Mouse (Mus musculus): Measurements from ENCODE around the gene Klhl2. TPM values are rescaled to one million over a fixed set of nuclear protein-coding genes. Genes with fewer than 3 reads are reported as not detected.

Klhl2 gene
- 1 to 10 TPM; 3.0 to 6.9 (median 5.6) TPM for total RNA-seq (2022)

DNA sequence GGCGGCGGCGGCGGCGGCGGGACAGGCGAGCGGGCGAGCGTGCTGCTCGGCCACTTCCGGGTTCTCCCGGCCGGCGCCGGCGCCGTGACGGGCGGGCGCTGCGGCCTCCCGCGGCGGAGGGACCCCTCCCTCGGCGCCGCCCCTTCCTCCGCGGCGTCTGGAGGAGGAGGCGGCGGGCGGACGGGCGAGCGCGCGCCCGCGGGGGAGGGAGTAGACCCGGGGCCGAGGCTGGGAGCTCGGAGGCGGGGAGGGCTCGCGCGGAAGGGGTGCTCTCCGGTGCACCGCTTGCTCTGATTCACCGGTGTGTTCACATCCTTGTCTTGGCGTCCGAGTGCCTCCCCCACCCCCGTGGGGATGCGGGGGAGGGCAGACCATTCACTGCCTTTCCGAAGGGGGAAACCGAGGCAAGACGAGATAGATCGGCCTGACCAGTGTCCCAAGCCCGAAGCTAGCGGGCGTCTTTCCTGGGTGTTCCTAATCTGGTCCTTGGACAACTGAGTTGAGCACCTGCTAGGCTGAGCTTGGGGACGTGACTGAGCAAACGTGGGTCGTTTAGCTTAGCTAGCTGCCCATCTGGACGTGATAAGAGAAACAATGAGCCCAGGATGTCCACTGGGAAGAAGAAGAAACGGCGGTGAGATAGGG is at the start of gene Klhl2:
Gene Klhl2 (minus strand): TSS at position 121 of the 645 bp plus-strand sequence.
- peak; percentile 41 to 55 for DNase-seq (ENCODE audit: low spot score in 2 of 2)

DNA sequence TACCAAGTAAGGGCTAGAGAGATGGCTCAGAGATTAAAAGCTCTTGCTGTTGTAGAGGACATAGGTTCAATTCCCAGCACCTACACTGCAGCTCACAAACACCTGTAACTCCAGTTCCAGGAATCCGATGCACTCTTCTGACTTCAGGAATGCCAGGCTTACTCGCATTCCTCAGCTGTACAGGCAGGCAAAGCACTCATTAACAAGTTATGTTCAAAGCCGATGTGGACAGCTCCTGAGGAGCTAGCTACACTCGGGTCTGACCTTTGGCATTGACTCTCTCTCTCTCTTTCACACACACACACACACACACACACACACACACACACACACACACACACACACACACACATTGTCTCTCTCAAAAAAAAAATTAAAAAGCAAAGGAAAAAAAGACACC is 48.9 kb upstream of the Klhl2 start:
- DNase-seq (ENCODE audit: low spot score in 2 of 2): no peak

DNA sequence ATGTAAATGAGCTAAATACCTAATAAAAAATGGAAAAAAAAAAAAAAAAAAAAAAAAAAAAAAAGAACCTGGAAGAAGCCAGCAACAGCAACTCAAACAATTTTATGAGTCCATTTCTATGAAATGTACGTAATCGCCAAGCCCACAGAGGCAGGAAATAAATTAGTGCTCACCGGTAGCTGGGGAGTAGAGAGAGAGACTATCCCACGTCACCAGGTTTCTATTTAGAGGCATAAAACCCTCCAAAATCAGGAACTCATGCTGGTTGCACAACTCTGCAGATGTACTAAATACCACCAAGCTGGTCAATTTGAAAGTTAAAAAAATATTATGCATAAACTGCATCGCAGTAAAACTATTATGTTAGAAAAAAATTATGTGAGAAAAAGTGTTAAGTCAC is 46.9 kb upstream of the Klhl2 start:
- DNase-seq (ENCODE audit: low spot score in 2 of 2): no peak

DNA sequence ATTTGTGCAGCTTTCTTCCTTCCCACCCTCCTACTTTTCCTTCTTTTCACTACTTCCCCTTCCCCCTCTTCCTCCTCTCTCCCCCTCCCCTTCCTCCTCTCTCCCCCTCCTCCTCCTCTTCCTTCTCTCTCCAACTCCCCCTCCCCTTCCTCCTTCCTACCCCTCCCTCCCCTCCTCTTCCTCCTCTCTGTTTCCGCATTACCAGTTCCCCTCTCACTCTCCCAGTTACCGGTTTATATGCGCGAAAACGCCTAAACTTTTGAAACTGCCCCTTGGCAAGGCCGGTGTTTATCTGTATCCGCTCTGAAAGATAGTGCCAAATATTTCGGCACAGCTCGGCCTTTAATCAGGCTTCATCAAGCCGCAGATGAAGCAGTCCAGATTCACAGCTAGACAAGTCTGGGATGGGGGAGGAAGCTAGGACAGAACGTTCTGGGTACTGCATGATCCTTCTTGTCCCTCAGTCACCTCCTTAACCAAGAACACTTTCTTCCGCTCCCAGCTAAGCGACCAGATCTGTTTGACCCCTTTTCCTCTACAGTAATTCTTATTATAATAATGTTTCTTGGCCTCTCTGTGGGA is 30.9 kb upstream of the Klhl2 start:
- peak in 1 of 2 experiments; percentile 33 for DNase-seq (ENCODE audit: low spot score in 2 of 2)

DNA sequence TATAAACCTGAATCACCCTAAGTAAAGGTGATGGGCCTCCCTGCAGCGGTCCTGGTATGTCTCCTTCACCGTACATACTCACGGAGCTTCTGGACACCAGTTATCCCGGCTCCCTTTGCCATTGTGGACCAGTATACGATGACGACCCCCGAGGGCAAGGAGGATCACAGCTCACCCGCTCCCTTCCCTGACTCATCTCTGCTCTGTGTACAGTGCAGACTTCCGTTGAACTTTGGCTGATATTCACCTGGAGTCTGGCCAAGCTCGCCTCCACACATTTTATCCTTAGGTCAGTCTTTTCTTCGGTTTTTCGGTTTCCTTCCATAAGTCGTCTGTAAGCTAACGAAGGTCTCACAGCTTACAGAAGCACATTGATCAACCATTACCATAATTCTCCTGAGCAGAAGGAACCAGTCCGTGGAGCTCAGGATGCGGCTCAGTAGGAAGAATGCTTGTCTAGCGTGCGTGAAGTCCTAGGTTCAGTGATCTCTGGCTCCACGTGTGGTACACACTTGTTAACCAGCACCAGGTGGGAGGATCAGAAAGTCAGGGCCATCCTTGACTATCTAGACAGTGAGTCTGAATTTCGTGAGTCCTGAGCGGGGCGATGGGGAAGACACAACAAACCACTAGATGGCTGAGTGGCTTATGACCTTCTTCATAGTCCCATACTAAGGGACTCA is 28.0 kb upstream of the Klhl2 start:
- no peak for DNase-seq (ENCODE audit: low spot score in 2 of 2)

DNA sequence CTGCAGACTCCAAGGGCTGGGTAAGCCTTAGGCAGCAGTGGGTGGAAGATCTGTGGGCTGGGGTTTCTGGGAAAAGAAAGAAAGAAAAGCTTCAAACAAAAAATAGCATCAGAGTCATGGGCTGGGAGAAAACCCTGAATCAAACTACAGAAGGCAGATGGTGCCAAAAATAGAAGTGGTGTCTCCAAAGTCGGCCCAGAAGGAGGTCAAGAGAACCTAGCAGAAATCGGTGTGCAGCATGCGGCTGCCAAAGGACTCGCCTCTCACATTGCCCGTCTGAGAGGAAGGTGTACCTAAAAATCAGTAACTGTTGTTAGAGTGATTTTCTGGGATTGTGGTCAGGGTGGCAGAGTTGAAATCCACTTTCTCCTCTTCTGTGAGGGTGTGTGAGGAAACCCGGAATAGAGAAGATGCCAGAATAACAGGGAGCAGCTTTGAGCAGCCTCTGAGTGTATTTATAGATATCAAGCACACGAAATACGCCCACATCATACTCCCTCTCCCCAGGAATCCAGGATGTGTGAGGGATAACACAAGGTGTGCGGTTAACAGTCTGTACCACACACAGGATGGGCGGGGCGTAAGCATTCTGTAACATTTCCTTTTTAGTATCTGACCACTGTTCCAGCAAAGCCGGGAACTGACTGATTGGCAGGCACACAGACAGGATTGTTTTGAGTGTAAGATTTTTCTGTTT is 21.8 kb upstream of the Klhl2 start:
- no peak for DNase-seq (ENCODE audit: low spot score in 2 of 2)

DNA sequence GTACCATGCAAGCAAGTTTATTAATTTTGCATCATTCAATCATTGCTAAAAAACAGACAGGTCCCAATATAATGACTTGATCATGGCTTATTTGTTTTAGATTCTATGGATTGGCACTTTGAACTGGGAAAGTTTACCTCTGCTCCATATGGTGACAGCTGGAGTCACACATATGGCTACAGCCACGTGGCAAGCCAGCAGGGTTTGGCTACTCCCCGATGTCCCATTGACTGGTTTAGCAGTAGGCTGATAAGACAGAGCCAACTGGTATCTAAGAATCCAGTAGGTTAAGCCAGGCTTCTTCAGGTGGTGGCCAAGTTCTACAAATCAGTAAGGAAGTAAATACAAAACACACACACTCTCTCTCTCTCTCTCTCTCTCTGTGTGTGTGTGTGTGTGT is 20.4 kb upstream of the Klhl2 start:
- no peak for DNase-seq (ENCODE audit: low spot score in 2 of 2)

DNA sequence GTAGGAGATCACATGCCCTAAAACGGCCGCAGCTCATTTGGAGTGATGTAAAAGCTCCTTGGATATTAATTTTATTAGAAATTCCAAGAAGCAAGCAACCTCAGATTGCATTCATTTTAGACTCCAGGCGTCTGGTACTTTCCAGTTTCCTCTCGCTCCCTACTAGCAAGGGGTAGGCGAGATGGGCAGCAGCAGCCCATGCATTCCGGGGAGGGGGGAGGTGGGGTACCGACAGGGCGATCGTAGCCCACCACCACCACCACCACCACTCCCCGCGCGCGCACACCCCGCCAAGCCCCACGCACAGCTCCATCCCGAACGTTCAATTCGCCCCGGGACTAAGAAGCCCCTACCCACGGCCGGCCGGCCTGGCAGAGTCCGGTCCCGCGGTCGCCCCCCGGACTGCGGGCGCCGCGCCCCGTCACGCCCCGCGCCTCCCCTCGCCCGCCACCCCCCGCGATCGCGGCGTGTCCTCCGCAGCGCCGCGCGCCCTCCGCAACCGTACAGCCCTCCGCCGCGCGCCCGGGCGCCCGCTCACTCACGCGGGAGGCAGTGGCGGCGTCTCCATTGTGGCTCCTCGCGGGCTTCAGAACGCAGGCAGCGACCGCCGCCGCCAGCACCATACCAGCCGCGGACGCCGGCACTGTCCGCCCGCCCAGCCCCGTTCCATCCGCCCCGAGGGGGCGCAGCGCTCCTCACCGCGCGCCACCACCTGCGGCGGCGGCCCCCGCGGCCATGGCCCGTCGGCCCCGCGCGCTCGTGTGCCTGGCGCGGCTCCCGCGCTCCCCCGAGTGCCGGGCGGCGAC is 523 bp downstream of the Klhl2 start:
- DNase-seq (ENCODE audit: low spot score in 2 of 2): peak in 1 of 2 experiments; percentile 17

DNA sequence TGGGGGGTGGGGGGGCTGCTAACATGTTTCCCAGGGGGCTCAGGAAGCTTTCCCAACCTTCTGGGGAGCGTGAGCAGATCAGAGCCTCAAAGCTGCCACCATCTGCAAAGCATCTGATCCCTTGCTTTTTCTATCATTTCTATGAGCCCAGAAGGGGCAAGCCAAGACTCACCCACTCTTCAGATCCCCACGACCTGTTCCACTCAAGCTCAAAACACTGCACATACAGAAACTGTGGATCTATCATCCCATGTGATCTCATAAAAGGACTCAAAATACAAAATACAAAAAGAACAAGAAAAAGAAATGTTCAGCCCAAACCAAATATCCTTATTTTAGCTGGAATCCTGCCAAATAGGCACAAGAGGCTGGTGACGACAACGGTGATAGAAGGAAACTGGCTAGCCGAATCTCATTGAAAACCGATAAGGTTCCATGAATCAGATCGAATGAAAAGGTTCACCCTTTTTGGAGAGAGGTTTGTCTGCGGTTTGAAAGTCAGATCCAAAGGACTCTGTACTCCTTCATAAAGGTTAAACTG is 1.5 kb downstream of the Klhl2 start:
- no peak for DNase-seq (ENCODE audit: low spot score in 2 of 2)

DNA sequence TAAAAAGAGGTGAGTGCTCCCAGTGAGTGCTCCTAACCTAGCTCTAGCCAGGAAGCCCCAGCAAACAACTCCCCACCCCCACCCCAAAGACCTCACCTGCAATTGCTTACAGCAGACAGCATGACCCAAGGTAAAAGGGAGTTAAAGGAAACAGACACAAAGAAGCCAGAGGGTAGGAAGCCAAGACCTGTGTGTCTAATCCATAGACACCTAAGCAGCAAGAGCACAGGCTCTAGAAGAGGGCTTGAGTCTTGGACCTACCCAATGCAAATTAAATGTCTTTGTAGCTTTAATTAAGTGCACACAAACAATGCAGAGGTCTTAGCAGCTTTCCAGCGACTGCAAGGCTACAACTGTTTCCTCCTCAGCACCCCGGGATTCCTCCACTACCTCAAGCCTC is 2.2 kb downstream of the Klhl2 start:
- DNase-seq (ENCODE audit: low spot score in 2 of 2): no peak

DNA sequence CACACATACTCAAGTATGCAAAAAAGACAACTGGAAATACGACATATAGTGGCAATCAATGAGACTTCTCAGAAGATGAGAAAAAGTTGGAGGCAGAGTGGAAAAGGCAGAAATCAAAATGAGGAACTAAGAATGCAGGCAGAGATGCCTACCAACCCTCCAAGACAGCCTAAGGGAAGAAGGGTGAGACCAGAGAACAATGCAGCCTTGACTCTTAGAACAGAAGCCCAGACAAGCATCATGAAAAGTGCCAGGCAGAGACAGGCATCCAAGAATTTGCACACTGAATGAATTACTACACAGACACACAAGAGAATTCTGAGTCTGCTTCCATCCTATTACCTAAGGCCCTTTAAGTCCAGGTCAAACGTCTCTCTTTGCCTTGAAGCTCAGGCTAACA is 2.6 kb downstream of the Klhl2 start:
- no peak for DNase-seq (ENCODE audit: low spot score in 2 of 2)

DNA sequence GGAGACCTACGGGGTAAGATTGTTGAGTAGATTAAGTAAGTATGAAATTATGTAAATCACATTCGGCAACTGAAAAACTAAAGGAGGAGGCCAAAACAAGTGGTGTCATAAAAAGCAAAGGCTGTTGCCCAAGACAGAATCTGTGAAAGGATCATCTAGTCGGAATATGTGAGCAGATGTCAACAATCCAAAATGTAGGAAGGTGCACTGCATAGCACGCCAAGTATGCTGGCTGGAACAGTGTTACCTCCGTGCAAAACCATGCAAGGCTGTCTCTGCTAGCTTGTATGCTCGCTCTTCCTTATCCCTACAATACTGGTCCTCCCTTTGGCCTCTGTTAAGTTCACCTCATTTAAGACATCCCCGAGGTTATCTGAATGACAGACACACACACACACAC is 4.5 kb downstream of the Klhl2 start:
- DNase-seq (ENCODE audit: low spot score in 2 of 2): no peak

DNA sequence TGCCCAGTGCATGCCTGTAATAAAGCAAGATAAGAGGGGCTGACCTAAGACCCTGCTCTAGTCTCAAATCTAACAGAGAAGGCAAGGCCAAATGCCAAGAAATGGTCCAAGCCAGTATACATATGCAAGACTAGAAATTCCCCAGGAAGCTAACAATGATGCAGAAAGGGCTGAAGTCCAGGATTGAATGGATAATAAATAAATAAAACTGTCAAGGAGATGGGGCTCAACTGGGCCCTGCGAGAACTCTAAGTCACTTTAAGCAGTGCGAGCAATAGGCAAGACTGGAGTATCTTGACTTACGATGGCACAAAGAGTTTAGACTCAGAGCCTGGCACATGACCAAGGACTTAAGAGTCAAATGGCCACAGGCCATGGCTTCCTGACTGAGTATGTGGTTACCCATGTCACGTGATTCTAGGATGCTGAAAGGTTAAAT is 5.8 kb downstream of the Klhl2 start:
- DNase-seq (ENCODE audit: low spot score in 2 of 2): no peak

DNA sequence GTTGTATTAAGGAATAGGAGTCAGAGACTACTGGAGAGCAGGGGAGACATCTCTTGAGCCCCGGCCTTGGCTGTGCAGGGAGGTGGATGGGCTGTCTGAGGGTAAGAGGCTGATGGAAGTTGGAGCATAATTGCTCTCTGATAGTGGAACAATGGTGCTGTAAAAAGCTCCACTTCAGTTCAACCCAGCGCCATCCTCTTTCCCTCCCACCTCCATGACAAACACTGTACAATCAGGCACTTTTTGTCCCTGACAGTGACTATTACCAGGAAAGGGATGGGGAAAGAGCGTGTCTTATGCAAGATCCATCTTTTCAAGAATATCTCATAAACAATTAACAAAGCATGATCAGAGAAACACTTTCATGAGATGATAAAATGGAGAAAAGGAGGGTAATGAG is 6.6 kb downstream of the Klhl2 start:
- DNase-seq (ENCODE audit: low spot score in 2 of 2): no peak

DNA sequence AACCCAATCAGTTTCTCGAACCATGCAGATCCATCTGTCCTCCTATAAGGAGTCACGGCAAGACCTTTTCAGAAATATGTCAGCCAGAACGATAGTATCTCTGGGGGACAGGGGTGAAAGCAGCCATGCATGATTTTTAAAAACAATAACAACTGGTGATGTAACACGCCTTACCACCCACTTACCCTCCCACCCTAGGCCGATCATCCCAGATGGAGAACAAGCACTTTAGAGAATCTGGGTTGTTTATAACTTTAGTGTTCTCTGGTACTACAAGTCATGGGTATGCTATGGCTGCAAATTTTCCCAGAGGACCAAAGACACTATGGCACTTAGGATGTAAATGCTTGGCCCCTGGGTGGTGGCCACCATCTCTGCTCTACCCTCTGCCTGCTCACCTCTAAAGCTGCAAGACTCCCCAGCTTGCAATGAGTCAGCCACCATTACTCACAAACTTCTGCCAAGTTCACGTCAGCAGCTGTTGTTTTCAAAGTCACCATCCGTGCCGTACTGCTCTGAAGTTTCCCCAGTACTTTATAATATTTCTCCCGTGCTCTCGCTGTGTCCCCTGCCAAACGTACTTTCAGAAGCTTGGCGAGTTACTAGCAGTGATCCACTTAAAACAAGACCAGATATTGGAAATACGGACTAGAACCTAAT is 7.9 kb downstream of the Klhl2 start:
- DNase-seq (ENCODE audit: low spot score in 2 of 2): no peak

DNA sequence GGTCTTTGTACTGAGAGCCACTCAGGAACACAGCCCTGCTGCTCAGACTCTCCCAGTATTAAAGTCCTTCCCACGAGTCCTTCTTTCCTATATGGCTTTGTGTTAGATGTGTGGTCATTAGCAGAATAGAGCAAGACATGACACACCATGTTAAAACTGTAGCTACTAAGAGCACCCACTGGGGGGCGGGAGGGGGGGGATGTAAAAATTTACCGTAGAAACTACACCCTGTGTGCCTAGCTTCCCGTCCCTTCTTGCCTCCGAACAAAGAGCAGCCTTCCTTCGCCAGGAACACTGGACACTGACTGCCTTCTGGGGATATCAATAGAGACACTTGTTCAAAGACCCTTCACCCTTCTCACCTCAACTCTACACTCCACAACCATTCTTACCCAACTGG is 10.2 kb downstream of the Klhl2 start:
- DNase-seq (ENCODE audit: low spot score in 2 of 2): no peak

DNA sequence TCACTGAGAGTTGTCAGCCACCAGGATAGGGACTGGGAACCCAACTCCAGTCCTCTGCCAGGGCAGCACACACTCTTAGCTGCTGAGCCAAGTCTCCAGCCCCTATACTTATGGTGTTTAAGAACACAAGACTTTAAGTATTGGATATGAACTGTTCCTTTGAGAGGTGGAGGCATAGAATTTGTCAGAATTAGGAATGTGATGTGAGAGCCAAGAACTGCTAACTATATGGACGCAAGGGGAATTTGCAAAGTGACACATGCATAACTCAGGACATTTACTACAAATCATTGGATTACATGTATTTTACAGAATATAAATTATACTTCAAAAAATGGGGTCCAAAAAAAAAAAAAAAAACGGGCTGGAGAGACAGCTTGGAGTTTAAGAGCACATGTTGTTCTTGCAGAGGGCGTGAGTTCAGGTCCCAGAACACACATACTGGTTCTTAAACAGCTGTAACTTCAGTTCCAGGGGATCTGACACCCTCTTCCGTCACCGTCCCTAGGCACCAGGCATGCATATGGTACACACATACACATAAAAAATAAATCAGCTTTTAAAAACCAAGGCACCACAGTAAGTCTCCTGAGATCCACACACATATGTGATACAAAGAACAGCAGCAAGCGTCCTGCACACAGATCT is 14.2 kb downstream of the Klhl2 start:
- no peak for DNase-seq (ENCODE audit: low spot score in 2 of 2)

DNA sequence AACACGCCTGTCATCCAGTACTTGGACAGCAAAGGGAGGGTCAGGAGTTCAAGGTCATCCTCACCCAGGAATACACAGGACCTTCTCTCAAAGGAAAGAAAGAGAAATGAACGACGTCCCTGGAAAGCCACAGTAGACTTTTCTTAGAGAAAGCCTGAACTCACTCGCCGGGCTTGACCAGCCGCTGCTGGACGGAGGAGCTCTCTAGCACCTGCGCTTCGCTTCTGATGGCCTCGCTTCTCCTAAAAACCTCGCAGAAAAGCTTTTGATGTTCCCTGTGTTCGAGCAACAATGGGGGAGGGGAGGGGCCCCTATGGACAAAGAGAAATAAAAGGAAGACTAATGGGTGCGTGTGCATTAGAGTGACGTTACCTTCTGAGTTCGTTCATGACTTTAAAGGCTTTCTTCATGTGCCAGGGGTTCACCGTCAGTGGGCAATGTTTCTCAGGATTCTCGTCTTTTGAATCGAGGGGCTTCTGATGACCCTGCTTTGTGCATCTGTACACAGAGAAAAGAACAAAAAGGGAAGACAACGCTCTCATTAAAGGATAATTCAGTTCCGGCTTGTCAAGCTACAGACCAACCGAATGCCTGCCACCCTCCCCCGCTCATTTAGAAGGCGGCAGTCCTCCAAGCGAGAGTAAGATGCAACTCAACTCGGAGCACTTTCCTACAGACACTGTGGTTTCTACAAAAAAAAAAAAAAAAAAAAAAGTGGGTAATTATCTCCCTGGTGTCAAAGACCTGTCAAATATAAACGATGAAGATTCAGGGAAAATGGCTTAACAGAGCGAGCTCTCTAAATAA is 15.5 kb downstream of the Klhl2 start:
- no peak for DNase-seq (ENCODE audit: low spot score in 2 of 2)

DNA sequence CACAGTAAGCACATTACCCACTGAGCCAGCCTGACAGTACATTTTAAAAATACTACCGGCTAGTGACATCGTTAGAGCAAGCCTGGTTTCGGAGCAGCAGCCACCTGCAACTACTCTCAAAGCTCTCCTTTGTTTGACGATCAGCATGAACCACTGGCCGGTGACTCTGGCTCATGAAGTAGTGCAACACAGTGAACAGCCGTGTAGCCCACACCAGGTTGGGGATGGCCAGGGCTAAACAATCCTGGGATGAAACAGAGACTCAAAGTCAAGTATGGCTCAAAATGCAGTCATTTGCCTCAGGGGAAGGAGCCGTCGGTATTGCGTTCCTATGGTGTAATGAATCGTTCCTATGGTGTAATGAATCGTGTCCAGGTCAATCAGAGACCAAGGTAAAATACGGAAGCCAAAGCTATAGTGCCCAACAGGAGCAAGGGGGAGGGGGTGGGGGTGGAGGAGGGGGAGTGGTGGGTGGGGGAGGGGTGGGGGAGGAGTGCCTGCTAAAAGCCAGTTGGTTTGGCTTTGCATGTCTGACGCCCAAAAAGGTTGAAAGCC is 17.2 kb downstream of the Klhl2 start:
- no peak for DNase-seq (ENCODE audit: low spot score in 2 of 2)
